Mouse (Mus musculus) liver, postnatal 0 days (tissue): Measurements from ENCODE around the gene Zfp358. TPM values are rescaled to one million over a fixed set of nuclear protein-coding genes. Genes with fewer than 3 reads are reported as not detected.

Experiments used
- ATAC-seq: fragments of 200-750 bp; cut with Nextera tagmentation; 2 replicates; pipeline ENCODE4 v1.8.0; 2017; ENCODE audit warnings: mild to moderate bottlenecking, moderate library complexity
- DNase-seq: peaks from one replicate; pipeline ENCODE4 v3.0.0-alpha.2; 2016
- H3K27ac ChIP-seq: fragments of 300-500 bp; sonication (generic); 2 replicates; pipeline ENCODE4 v1.5.1; 2014; ENCODE audit warnings: antibody characterized with exemption, moderate library complexity, mild to moderate bottlenecking, low read depth
- H3K27me3 ChIP-seq: fragments of 300-500 bp; sonication (generic); 2 replicates; pipeline ENCODE4 v1.6.1; 2014; ENCODE audit warnings: low read length, control low read depth, mixed read lengths; ENCODE audit not compliant: insufficient read depth
- H3K36me3 ChIP-seq: fragments of 300-500 bp; sonication (generic); replicated peaks from 2 replicates; pipeline ENCODE4 v1.6.1; 2014; ENCODE audit warnings: mild to moderate bottlenecking, control low read depth, low read length, moderate library complexity, mixed read lengths; ENCODE audit not compliant: insufficient read depth
- H3K4me1 ChIP-seq: fragments of 300-500 bp; sonication (generic); 2 replicates; pipeline ENCODE4 v1.6.1; 2014; ENCODE audit warnings: antibody characterized with exemption, mild to moderate bottlenecking, control low read depth; ENCODE audit not compliant: insufficient read depth
- H3K4me2 ChIP-seq: fragments of 300-500 bp; sonication (generic); 2 replicates; pipeline ENCODE4 v1.6.1; 2014; ENCODE audit warnings: low read depth, mild to moderate bottlenecking, low read length, moderate library complexity, mixed read lengths
- H3K4me3 ChIP-seq: fragments of 300-500 bp; sonication (generic); 2 replicates; pipeline ENCODE4 v1.5.1; 2014; ENCODE audit warnings: low read depth, low read length
- H3K9ac ChIP-seq: fragments of 300-500 bp; sonication (generic); replicated peaks from 2 replicates; pipeline ENCODE4 v1.6.1; 2014; ENCODE audit warnings: mild to moderate bottlenecking, moderate library complexity
- H3K9me3 ChIP-seq: fragments of 300-500 bp; sonication (generic); 2 replicates; pipeline ENCODE4 v1.6.1; 2016; ENCODE audit warnings: mild to moderate bottlenecking, control low read depth, low read length, mixed read lengths
- CTCF ChIP-seq: sonication (generic); IDR thresholded peaks from 2 replicates; pipeline ENCODE4 v1.5.1; 2016; ENCODE audit warnings: antibody characterized with exemption, low read depth
- EP300 ChIP-seq: IDR thresholded peaks from 2 replicates; pipeline ENCODE4 v1.6.1; 2016; ENCODE audit warnings: antibody characterized with exemption, low read depth, mild to moderate bottlenecking
- WGBS: fragments of 180-500 bp; shearing (Covaris S2); extraction: QIAGEN DNeasy Blood & Tissue Kit; methylation state at CpG from one replicate; pipeline ENCODE4 v1.1.7; 2014; ENCODE audit not compliant: insufficient replicate concordance; 5-methylcytosine and 5-hydroxymethylcytosine counted together
- polyA plus RNA-seq: library from polyadenylated mRNA; unstranded; fragments of >200 nt; fragmentation: Nextera tagmentation; extraction: Ambion mirVana; gene quantifications from 2 replicates; pipeline ENCODE4 v1.2.1, GENCODE M21; 2015

Zfp358 gene
- polyA plus RNA-seq, 1 experiment from 2014 or later: 4.9 TPM

DNA sequence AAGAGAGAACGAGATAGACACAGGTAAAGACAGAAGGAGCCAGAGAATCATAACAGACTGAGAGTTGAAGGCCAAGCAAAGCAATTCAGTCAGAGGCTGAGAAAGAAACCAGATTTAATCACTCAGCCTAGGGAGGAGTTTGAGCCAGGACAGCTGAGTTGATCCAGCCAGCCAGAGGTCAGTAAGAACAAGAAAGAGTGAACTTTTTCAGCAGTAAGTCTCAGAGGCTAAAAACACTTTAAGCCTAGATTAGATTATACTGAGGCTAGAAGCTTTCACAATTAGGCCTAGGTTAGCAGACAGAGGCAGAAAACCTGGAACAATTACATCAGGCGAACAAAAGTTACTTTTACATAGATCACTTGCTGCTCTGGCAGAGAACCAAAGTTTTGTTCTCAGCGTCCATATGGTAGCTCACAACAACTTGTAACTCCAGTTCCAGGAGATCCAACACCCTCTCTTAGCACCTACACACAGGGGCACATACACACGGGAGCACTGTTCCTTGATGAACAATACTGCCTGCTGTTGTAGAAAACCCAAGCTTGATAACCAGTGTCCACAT lies 12.6 kb upstream of the Zfp358 start:
- ATAC-seq: no peak
- peaks cover 7% of the 10 kb centered on the region; the same call in 1 of the 2 replicates for H3K27me3 ChIP-seq
- H3K9ac ChIP-seq: no peak overlapping the region
- no peak overlapping the region for H3K4me3 ChIP-seq
- H3K36me3 ChIP-seq: no peaks in the 10 kb centered on the region
- WGBS: 63% methylated on average over 4 of the region's 4 CpGs
- H3K9me3 ChIP-seq: no peaks in the 10 kb centered on the region
- no peak for TF ChIP-seq CTCF
- no peak for TF ChIP-seq EP300
- DNase-seq: no peak
- 0 out of 2 replicates have a peak, but pooled peaks cover 9% of the 10 kb centered on the region for H3K4me1 ChIP-seq
- H3K27ac ChIP-seq: no peak overlapping the region
- H3K4me2 ChIP-seq: no peak overlapping the region

DNA sequence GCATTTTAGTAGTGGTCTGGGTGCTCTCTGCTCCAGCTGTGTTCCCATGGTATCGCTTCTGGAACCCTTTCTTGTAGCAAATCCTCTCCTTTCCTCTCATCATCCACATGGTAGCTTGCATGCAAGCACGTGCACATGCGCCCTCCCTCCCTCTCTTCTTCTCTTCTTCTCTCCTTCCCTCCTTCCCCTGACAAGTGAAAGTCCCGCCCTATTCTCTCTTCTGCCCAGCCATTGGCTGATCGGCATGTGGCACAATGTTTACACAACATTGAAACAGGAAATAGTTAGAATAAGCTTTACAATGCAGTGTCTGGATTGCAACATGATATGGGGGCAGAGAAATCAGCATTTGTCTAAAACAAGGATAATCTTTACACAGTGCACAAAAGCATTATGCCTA lies 11.3 kb upstream of the Zfp358 start:
- ATAC-seq: peak; percentile 70

DNA sequence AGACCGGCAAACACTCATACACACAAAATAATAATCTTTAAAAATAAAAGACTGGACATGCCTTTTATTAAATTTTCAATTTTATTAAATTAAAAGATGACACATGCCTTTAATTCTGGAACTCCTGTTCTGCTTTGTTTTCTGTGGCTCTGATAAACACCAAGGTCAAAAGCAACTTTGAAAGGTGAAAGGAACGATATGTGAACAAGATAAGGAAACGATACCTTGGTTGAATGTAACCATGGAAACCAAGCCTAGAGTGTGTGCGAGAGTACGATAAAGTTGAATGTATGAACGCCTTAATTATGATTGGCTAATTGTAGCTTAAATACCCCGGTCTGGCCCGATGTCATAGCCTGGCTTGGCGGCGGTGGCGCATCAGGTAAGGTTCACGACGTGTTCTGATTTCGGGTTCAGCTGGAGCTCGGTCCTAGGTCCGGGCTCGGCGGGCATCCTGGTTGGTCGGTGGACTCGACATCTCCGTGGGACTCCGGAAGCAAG lies 10.6 kb upstream of the Zfp358 start:
- peaks cover 3% of the 10 kb centered on the region; the same call in 1 of the 2 replicates for H3K27me3 ChIP-seq
- no peak overlapping the region for H3K9ac ChIP-seq
- no peak overlapping the region for H3K4me2 ChIP-seq
- 82% methylated on average over 22 of the region's 22 CpGs for WGBS
- no peaks in the 10 kb centered on the region for H3K9me3 ChIP-seq
- ATAC-seq (no peak), DNase-seq (no peak)
- H3K27ac ChIP-seq: no peak overlapping the region
- H3K36me3 ChIP-seq: no peaks in the 10 kb centered on the region
- TF ChIP-seq CTCF: no peak
- no peak for TF ChIP-seq EP300
- H3K4me1 ChIP-seq: 0 out of 2 replicates have a peak, but pooled peaks cover 9% of the 10 kb centered on the region
- no peak overlapping the region for H3K4me3 ChIP-seq

More for the DNA sequence above, 11.3 kb upstream of the Zfp358 start:
- no peak overlapping the region for H3K27ac ChIP-seq
- DNase-seq: no peak
- 0 out of 2 replicates have a peak, but pooled peaks cover 9% of the 10 kb centered on the region for H3K4me1 ChIP-seq
- H3K9me3 ChIP-seq: no peaks in the 10 kb centered on the region
- no peak overlapping the region for H3K4me2 ChIP-seq
- no peak overlapping the region for H3K4me3 ChIP-seq
- peaks cover 3% of the 10 kb centered on the region; the same call in 1 of the 2 replicates for H3K27me3 ChIP-seq
- WGBS: 52% methylated on average over 5 of the region's 5 CpGs
- no peak overlapping the region for H3K9ac ChIP-seq
- no peaks in the 10 kb centered on the region for H3K36me3 ChIP-seq
- no peak for TF ChIP-seq CTCF
- TF ChIP-seq EP300: no peak

DNA sequence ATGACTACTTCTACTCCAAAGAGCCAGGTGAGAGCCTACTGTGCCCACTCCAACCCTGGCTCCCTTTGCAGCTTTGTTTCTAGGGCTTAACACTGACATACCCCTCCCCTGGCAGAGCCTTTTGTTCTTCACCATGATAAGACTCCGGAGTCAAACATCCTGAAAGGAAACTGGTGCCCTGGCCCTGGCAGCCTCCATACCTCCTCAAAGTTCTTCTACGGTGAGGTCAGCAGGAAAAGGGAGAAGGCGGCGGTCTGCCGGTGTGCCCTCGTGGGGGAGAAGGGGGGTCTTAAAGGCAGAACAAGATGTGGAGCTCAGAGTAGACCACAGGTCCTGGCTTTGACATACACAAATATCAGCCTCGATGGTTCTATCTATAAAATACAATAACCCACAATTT lies 9.4 kb upstream of the Zfp358 start:
- 50% methylated on average over 7 of the region's 7 CpGs for WGBS
- no peak overlapping the region for H3K4me2 ChIP-seq
- H3K27me3 ChIP-seq: no peaks in the 10 kb centered on the region
- no peak overlapping the region for H3K4me3 ChIP-seq
- DNase-seq (no peak), ATAC-seq (no peak)
- TF ChIP-seq EP300 (no peak), CTCF (no peak)
- H3K9ac ChIP-seq: no peak overlapping the region
- H3K9me3 ChIP-seq: no peaks in the 10 kb centered on the region
- H3K36me3 ChIP-seq: no peaks in the 10 kb centered on the region
- H3K27ac ChIP-seq: no peak overlapping the region
- 0 out of 2 replicates have a peak, but pooled peaks cover 9% of the 10 kb centered on the region for H3K4me1 ChIP-seq

DNA sequence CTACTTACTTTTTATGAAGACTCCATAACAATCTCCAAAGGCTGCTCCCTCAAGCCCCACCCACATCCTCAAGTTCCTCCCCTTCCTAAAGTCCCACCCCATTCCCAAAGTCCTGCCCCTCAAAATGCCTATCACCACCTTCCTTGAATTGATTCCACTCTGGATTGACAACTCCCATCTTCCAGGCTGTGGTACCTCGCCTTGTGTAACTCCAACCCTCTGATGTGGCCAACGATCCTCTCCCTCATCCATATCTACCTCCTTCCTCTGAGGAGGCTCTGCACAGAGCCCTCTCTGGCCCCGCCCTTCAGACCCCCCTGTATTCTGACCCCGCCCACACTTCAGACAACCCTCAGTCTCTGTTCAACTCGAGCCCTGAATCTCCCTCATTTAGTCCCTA lies 7.7 kb upstream of the Zfp358 start:
- 25% methylated on average over 5 of the region's 5 CpGs for WGBS
- H3K4me3 ChIP-seq: no peak overlapping the region
- no peaks in the 10 kb centered on the region for H3K27me3 ChIP-seq
- ATAC-seq (no peak), DNase-seq (no peak)
- no peaks in the 10 kb centered on the region for H3K36me3 ChIP-seq
- no peak overlapping the region for H3K27ac ChIP-seq
- no peak overlapping the region for H3K9ac ChIP-seq
- no peak for TF ChIP-seq EP300
- no peak for TF ChIP-seq CTCF
- no peaks in the 10 kb centered on the region for H3K9me3 ChIP-seq
- H3K4me2 ChIP-seq: no peak overlapping the region
- H3K4me1 ChIP-seq: 0 out of 2 replicates have a peak, but pooled peaks cover 6% of the 10 kb centered on the region

DNA sequence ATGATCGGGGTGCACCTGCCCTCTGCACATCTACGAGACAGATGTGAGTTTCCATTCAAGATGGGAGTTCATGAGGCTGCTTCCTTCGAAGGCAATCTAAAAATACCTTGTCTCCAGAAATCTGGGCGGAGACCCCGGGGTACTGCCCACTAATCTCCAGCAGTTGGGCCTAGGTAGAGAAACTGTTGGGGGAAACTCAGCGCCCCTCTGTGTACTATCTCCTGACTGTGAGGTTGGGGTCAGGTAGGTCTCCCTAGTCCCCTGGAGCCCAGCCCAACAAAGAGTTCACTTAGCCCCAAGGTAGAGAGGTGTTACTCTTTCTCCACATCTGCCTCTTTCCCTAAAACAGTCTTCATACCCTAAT lies 889 bp downstream of the Zfp358 start:
- peak overlapping the region; percentile 78 for H3K4me3 ChIP-seq
- H3K27me3 ChIP-seq: no peaks in the 10 kb centered on the region
- H3K36me3 ChIP-seq: peaks cover 11% of the 10 kb centered on the region
- H3K9me3 ChIP-seq: no peaks in the 10 kb centered on the region
- DNase-seq: no peak
- ATAC-seq: no peak
- 30% methylated on average over 6 of the region's 6 CpGs for WGBS
- H3K9ac ChIP-seq: peak overlapping the region; percentile 91
- H3K4me2 ChIP-seq: peak overlapping the region; percentile 79
- no peak for TF ChIP-seq CTCF
- TF ChIP-seq EP300: no peak
- H3K27ac ChIP-seq: 0 out of 2 replicates have a peak overlapping the region, but pooled peaks have one; percentile 2
- H3K4me1 ChIP-seq: peaks cover 10% of the 10 kb centered on the region; the same call in 1 of the 2 replicates
